Mouse (Mus musculus): ENCODE results near the gene Ceacam3. TPM values are rescaled to one million over a fixed set of nuclear protein-coding genes. Genes with fewer than 3 reads are reported as not detected.
"Not testable (repeated sequence)": the region's sequence is repeated elsewhere in the genome, so short reads cannot be mapped to it uniquely, and the experiment has no call there.

The Ceacam3 gene
- polyA plus RNA-seq (2015; fragmentation: Nextera tagmentation; extraction: Ambion mirVana) = 0.04 TPM in 1 of 2 replicates, not detected in the other

DNA sequence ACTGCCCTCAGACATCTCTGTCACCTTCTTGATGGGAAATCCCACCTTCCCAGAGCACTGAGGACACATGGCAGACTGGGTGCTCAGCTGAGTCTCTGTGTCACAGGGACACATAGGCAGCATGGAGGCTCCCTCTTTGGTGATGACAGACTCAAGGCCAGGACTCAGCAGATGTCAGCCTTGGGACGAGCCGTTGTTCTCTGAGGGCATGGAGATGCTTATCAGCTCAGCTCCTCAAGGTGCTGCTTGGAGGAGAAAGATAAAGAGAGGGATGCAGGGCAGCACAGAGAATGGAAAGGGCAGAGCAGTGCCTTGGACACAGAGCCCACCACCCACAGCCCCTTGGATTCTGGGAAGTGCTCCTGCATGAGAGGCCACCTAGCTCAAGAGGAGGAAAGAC is at the start of gene Ceacam3:
Gene Ceacam3 (plus strand): TSS at position 352 of the 400 bp plus-strand sequence.
- no peaks in the 10 kb centered on the region for H3K4me1 ChIP-seq (ENCODE audit: control insufficient read depth, insufficient read depth, low read length)
- no peaks in the 10 kb centered on the region for H3K36me3 ChIP-seq (ENCODE audit: control insufficient read depth, insufficient read depth, low read length)
- no peak within 1 kb of the TSS for H3K4me2 ChIP-seq (ENCODE audit: low read depth, low read length)
- H3K4me3 ChIP-seq (ENCODE audit: low read length) = no peak within 1 kb of the TSS
- H3K27me3 ChIP-seq (replicated peaks; ENCODE audit: control insufficient read depth, insufficient read depth, low read length) = no peaks in the 10 kb centered on the region
- ATAC-seq = no peak
- no peaks in the 10 kb centered on the region for H3K9me3 ChIP-seq (ENCODE audit: control insufficient read depth, low read length)
- H3K9ac ChIP-seq (ENCODE audit: low read depth, low read length) = no peak within 1 kb of the TSS
- 81% methylated on average over 2 of the region's 2 CpGs for WGBS
- no peak within 1 kb of the TSS for H3K27ac ChIP-seq (ENCODE audit: low read length)

DNA sequence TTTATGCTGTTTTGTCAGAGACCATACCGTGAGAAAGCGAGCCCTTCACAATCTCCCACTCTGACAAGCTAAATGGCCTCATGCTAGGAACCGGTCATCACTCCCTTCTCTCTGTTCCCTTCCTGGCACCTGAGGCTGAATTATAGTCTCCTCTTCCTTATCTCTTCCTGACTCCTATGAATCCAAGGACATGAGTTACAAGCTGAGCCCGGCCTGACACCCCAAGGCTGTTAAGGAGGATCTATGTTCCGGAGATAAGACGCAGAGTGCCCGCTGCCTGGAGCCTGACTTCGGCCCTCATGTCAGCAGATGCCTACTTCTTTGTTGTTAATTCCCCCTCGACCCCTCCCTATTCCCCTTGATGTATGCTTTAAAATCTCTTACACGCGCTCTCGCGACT is 48.5 kb upstream of the Ceacam3 start:
- not testable (repeated sequence) for H3K27ac ChIP-seq (ENCODE audit: low read length); H3K27me3 ChIP-seq (replicated peaks; ENCODE audit: control insufficient read depth, insufficient read depth, low read length); H3K9me3 ChIP-seq (ENCODE audit: control insufficient read depth, low read length); H3K4me1 ChIP-seq (ENCODE audit: control insufficient read depth, insufficient read depth, low read length); H3K36me3 ChIP-seq (ENCODE audit: control insufficient read depth, insufficient read depth, low read length); H3K9ac ChIP-seq (ENCODE audit: low read depth, low read length); H3K4me3 ChIP-seq (ENCODE audit: low read length); ATAC-seq; H3K4me2 ChIP-seq (ENCODE audit: low read depth, low read length)
- 88% methylated on average over 13 of the region's 13 CpGs for WGBS

DNA sequence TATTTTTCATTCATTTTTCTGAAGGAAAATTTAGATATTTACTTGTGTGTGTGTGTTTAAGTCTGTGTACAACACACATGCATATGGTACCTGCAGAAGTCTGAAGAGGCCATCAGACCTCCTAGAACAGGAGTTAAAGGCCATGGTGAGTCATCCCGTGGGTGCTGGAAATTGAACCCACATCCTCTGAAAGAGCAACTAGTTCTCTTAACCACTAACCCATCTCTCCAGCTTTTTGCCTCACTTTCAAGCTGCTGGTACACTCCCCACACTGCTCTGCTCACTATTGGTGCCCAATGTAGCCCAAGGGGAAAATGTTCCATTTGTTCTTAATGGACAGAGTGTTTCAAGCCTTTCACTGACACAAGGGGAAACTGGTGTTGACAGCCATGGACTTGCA is 14.8 kb upstream of the Ceacam3 start:
- H3K9ac ChIP-seq (ENCODE audit: low read depth, low read length) = no peak overlapping the region
- ATAC-seq = no peak
- WGBS = 84% methylated on average over 1 of the region's 1 CpGs
- no peak overlapping the region for H3K4me2 ChIP-seq (ENCODE audit: low read depth, low read length)
- no peaks in the 10 kb centered on the region for H3K27me3 ChIP-seq (replicated peaks; ENCODE audit: control insufficient read depth, insufficient read depth, low read length)
- no peak overlapping the region for H3K4me3 ChIP-seq (ENCODE audit: low read length)
- no peaks in the 10 kb centered on the region for H3K36me3 ChIP-seq (ENCODE audit: control insufficient read depth, insufficient read depth, low read length)
- no peaks in the 10 kb centered on the region for H3K9me3 ChIP-seq (ENCODE audit: control insufficient read depth, low read length)
- H3K27ac ChIP-seq (ENCODE audit: low read length) = no peak overlapping the region
- H3K4me1 ChIP-seq (ENCODE audit: control insufficient read depth, insufficient read depth, low read length) = no peaks in the 10 kb centered on the region

DNA sequence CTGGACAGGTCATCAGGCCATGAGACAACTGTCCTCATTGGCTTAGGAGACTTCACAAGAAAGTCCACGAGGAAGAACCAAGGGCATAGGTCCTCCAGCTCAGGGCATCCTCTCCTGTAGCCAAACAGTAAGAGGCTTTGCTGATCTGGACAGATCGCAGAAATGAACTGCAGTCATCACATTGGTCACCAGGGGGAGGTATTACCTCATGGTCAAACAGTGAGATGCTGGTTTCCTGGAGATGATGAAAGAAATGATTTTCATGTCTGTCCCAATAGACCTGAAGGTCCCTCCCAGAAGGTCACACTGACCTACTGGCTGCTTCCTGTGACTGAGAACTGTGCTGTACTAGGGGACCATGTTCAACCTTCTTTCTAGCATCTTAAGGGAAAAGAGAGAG is 5.6 kb downstream of the Ceacam3 start:
- Histone ChIP-seq H3K4me1 (ENCODE audit: control insufficient read depth, insufficient read depth, low read length) (no peaks in the 10 kb centered on the region), H3K4me2 (ENCODE audit: low read depth, low read length) (no peak overlapping the region), H3K9ac (ENCODE audit: low read depth, low read length) (no peak overlapping the region), H3K9me3 (ENCODE audit: control insufficient read depth, low read length) (no peaks in the 10 kb centered on the region), H3K36me3 (ENCODE audit: control insufficient read depth, insufficient read depth, low read length) (no peaks in the 10 kb centered on the region), H3K4me3 (ENCODE audit: low read length) (no peak overlapping the region), H3K27me3 (replicated peaks; ENCODE audit: control insufficient read depth, insufficient read depth, low read length) (no peaks in the 10 kb centered on the region), H3K27ac (ENCODE audit: low read length) (no peak overlapping the region)
- WGBS = 23% methylated on average over 2 of the region's 2 CpGs
- ATAC-seq = no peak

DNA sequence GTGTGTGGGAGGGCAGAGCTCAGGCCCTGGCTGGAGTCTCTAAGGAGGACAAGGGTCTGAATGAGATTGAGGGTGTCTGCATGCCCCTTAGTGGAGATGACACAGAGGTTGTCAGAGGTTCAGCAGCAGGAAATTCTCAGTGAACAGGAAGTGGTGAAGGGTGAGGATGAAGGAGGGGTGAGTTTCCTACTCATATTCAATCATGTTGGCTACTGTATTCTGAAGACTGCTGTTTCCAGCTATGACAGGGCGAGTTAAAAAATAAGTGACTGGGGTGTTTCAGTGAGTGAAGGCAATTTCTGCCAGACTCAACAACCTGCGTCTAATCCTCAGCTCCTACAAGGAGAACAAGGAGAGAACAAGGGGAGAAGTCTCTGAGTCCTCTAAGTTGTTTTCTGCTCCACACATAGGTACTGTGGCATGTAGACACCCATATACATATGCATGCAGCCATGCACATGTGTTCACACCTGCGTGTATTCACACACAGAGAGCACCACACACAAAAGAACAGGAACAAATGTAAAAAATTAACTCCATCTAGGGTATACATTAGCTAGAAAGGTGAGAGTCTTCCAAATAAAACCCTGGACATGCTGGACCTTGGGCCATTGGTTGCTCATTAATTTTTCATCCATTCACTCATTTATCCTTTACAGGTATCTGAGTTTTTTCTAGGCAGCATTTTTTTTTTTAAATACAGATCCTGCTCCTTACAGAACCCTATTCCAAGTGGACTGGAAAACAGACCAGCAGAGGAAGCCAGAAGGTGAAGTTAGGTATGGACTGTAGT is 7.0 kb downstream of the Ceacam3 start:
- H3K27ac ChIP-seq (ENCODE audit: low read length) = no peak overlapping the region
- H3K36me3 ChIP-seq (ENCODE audit: control insufficient read depth, insufficient read depth, low read length) = no peaks in the 10 kb centered on the region
- no peaks in the 10 kb centered on the region for H3K9me3 ChIP-seq (ENCODE audit: control insufficient read depth, low read length)
- no peaks in the 10 kb centered on the region for H3K4me1 ChIP-seq (ENCODE audit: control insufficient read depth, insufficient read depth, low read length)
- no peak for ATAC-seq
- H3K4me2 ChIP-seq (ENCODE audit: low read depth, low read length) = no peak overlapping the region
- H3K9ac ChIP-seq (ENCODE audit: low read depth, low read length) = no peak overlapping the region
- H3K4me3 ChIP-seq (ENCODE audit: low read length) = no peak overlapping the region
- 68% methylated on average over 3 of the region's 3 CpGs for WGBS
- H3K27me3 ChIP-seq (replicated peaks; ENCODE audit: control insufficient read depth, insufficient read depth, low read length) = no peaks in the 10 kb centered on the region

DNA sequence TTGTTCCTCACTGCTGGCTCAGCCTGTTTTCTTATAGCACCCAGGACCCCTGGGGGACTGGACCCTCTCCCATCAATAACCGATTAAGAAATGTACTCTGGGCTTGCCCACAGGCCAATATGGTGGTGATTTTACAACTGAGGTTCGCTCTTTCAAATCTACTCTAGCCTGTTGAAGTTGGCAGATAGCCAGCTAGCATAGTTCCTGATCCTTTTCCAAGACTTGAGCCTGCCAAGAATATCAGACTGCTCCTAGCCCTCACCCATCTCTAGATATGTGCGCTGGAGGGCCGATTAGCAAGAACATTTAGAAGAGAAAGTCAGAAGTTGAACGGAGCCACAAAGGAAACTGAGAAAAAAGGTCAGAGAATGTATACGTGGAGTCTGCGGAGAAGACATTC is 8.9 kb downstream of the Ceacam3 start:
- no peaks in the 10 kb centered on the region for H3K4me1 ChIP-seq (ENCODE audit: control insufficient read depth, insufficient read depth, low read length)
- H3K27ac ChIP-seq (ENCODE audit: low read length) = no peak overlapping the region
- H3K9me3 ChIP-seq (ENCODE audit: control insufficient read depth, low read length) = no peaks in the 10 kb centered on the region; the same call in 1 of the 2 replicates
- no peaks in the 10 kb centered on the region for H3K27me3 ChIP-seq (replicated peaks; ENCODE audit: control insufficient read depth, insufficient read depth, low read length)
- no peak overlapping the region for H3K4me3 ChIP-seq (ENCODE audit: low read length)
- no peak overlapping the region for H3K4me2 ChIP-seq (ENCODE audit: low read depth, low read length)
- 80% methylated on average over 7 of the region's 7 CpGs for WGBS
- H3K9ac ChIP-seq (ENCODE audit: low read depth, low read length) = no peak overlapping the region
- ATAC-seq = no peak
- no peaks in the 10 kb centered on the region for H3K36me3 ChIP-seq (ENCODE audit: control insufficient read depth, insufficient read depth, low read length)

DNA sequence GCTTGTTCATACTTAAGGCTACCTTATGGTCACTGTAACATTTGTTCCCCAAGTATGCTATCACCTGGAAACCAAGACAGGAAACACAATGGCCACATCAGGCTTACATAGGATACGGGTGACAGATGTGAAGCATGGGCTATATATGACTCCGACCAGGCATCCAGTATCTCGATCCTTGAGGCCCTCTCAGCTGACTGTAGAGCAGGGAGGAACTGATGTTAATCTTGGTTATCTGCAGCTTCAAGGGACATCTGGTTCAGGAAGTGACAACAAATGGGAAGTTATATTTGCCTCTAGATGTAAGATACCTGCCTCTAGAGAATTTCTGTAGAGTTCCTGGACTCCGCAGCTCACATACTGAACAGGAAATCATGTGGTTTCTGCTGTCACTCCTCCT is 21.7 kb downstream of the Ceacam3 start:
- H3K4me2 ChIP-seq (ENCODE audit: low read depth, low read length) = no peak overlapping the region
- no peaks in the 10 kb centered on the region for H3K4me1 ChIP-seq (ENCODE audit: control insufficient read depth, insufficient read depth, low read length)
- no peak overlapping the region for H3K4me3 ChIP-seq (ENCODE audit: low read length)
- no peak overlapping the region for H3K27ac ChIP-seq (ENCODE audit: low read length)
- no peaks in the 10 kb centered on the region for H3K27me3 ChIP-seq (replicated peaks; ENCODE audit: control insufficient read depth, insufficient read depth, low read length)
- no peak overlapping the region for H3K9ac ChIP-seq (ENCODE audit: low read depth, low read length)
- no peaks in the 10 kb centered on the region for H3K9me3 ChIP-seq (ENCODE audit: control insufficient read depth, low read length)
- H3K36me3 ChIP-seq (ENCODE audit: control insufficient read depth, insufficient read depth, low read length) = no peaks in the 10 kb centered on the region
- ATAC-seq = no peak
- 83% methylated on average over 4 of the region's 4 CpGs for WGBS

DNA sequence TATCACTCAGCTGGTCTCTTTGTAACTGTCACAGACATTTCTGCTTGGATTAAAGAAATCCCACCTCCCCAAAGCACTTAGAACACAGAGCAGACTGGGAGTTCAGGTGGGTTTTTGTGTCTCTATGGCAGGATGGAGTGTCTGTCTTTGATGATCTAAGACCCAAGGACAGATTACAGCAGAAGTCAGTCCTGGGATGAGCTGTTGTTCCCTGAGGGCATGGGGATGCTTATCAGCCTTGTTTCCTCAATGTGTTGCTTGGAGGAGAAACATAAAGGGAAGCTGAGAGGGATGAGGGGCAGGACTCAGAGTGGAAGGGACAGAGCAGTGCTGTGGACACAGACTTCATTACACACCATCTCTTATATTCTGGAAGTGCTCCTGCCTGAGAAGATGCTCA is 53.1 kb downstream of the Ceacam3 start, which contains the start of gene Psg29:
Gene Psg29 (plus strand): TSS at position 301 of the 400 bp plus-strand sequence.
- peaks cover 3% of the 10 kb centered on the region; the same call in 1 of the 2 replicates for H3K9me3 ChIP-seq (ENCODE audit: control insufficient read depth, low read length)
- H3K4me3 ChIP-seq (ENCODE audit: low read length) = no peak within 1 kb of the TSS
- H3K4me1 ChIP-seq (ENCODE audit: control insufficient read depth, insufficient read depth, low read length) = no peaks in the 10 kb centered on the region
- no peak within 1 kb of the TSS for H3K9ac ChIP-seq (ENCODE audit: low read depth, low read length)
- no peaks in the 10 kb centered on the region for H3K36me3 ChIP-seq (ENCODE audit: control insufficient read depth, insufficient read depth, low read length)
- H3K4me2 ChIP-seq (ENCODE audit: low read depth, low read length) = no peak within 1 kb of the TSS
- no peak for ATAC-seq
- H3K27ac ChIP-seq (ENCODE audit: low read length) = no peak within 1 kb of the TSS
- no peaks in the 10 kb centered on the region for H3K27me3 ChIP-seq (replicated peaks; ENCODE audit: control insufficient read depth, insufficient read depth, low read length)

DNA sequence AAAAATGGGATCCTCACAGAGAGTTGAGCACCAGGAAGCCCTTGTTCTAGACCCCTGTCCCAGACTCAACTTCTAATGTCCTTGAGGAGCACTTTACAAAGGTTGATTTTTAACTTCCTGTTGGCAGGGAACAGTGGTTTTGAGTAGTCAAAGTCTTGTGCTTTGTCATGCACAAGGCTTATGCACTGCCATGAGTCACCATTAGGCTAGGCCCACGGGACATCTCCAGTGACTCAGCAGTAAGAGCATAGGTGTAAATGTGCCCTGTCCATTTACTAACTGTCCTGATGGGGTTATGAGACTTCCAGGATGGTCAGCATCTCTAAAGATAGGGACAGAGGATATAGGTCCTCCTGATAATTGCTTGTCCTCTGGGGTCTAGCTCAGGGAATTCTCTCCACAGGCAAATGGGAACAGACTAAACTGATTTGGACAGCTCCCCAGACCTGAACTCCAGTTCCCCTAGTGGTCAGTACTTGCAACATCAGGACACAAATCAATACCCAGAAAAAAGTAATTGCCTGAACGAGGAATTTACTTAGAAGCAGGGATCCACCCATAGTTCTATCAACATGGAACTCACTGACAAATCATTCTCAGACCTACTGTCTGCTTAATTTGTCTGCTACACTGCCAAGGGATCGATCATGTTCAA is 55.6 kb downstream of the Ceacam3 start:
- no peak for ATAC-seq
- WGBS = 63% methylated on average over 3 of the region's 3 CpGs
- no peaks in the 10 kb centered on the region for H3K36me3 ChIP-seq (ENCODE audit: control insufficient read depth, insufficient read depth, low read length)

More for the DNA sequence above, 55.6 kb downstream of the Ceacam3 start:
- Histone ChIP-seq H3K4me1 (ENCODE audit: control insufficient read depth, insufficient read depth, low read length) (no peaks in the 10 kb centered on the region), H3K9me3 (ENCODE audit: control insufficient read depth, low read length) (peaks cover 3% of the 10 kb centered on the region; the same call in 1 of the 2 replicates), H3K9ac (ENCODE audit: low read depth, low read length) (no peak overlapping the region), H3K27ac (ENCODE audit: low read length) (no peak overlapping the region), H3K4me3 (ENCODE audit: low read length) (no peak overlapping the region), H3K4me2 (ENCODE audit: low read depth, low read length) (no peak overlapping the region), H3K27me3 (replicated peaks; ENCODE audit: control insufficient read depth, insufficient read depth, low read length) (no peaks in the 10 kb centered on the region)

All from intestine, embryonic 16.5 days (tissue).